Mouse (Mus musculus) heart, embryonic 10.5 days (tissue): Measurements from ENCODE around the gene Cadm2. TPM values are rescaled to one million over a fixed set of nuclear protein-coding genes. Genes with fewer than 3 reads are reported as not detected.

Experiments
- DNase-seq: peaks from one replicate; pipeline ENCODE4 v3.0.0-alpha.2; 2017; ENCODE audit warnings: low spot score
- H3K27ac ChIP-seq: fragments of 300-500 bp; sonication (generic); 2 replicates; pipeline ENCODE4 v1.5.1; 2016; ENCODE audit warnings: mild to moderate bottlenecking
- H3K27me3 ChIP-seq: fragments of 300-500 bp; sonication (generic); 2 replicates; pipeline ENCODE4 v1.6.1; 2016; ENCODE audit warnings: mild to moderate bottlenecking; ENCODE audit not compliant: poor library complexity, insufficient read depth, severe bottlenecking
- H3K36me3 ChIP-seq: fragments of 300-500 bp; sonication (generic); 2 replicates; pipeline ENCODE4 v1.6.1; 2016; ENCODE audit warnings: mild to moderate bottlenecking, moderate library complexity
- H3K4me1 ChIP-seq: fragments of 300-500 bp; sonication (generic); 2 replicates; pipeline ENCODE4 v1.6.1; 2016; ENCODE audit warnings: mild to moderate bottlenecking
- H3K4me3 ChIP-seq: fragments of 300-500 bp; sonication (generic); 2 replicates; pipeline ENCODE4 v1.5.1; 2016; ENCODE audit warnings: mild to moderate bottlenecking, moderate library complexity
- H3K9me3 ChIP-seq: fragments of 300-500 bp; sonication (generic); 2 replicates; pipeline ENCODE4 v1.6.1; 2016; ENCODE audit warnings: mild to moderate bottlenecking, moderate library complexity
- WGBS: fragments of 180-500 bp; shearing (Covaris S2); methylation state at CpG from one replicate; pipeline ENCODE4 v1.1.7; 2016; 5-methylcytosine and 5-hydroxymethylcytosine counted together
- polyA plus RNA-seq: library from polyadenylated mRNA; unstranded; fragments of >200 nt; fragmentation: Nextera tagmentation; extraction: Ambion mirVana; gene quantifications from 2 replicates; pipeline ENCODE4 v1.2.1, GENCODE M21; 2016

Cadm2 gene
- polyA plus RNA-seq, 1 experiment from 2014 or later, result 0.33 TPM

- Histone ChIP-seq H3K4me1 (no peaks in the 10 kb centered on the region), H3K4me3 (no peak overlapping the region), H3K9me3 (no peaks in the 10 kb centered on the region), H3K27me3 (no peaks in the 10 kb centered on the region), H3K27ac (no peak overlapping the region), H3K36me3 (no peaks in the 10 kb centered on the region)
- no peak for DNase-seq
- WGBS, result 88% methylated on average over 3 of the region's 3 CpGs
These were observed 769.7 kb downstream of the Cadm2 start for GRCm38 (mm10) chr16:66851047-66851446.

GRCm38 (mm10) chr16:66824866-66825265, 795.8 kb downstream of the Cadm2 start:
- Histone ChIP-seq H3K4me3 (no peak overlapping the region), H3K36me3 (no peaks in the 10 kb centered on the region), H3K27me3 (no peaks in the 10 kb centered on the region), H3K27ac (no peak overlapping the region), H3K9me3 (no peaks in the 10 kb centered on the region), H3K4me1 (no peaks in the 10 kb centered on the region)
- WGBS, result 78% methylated on average over 3 of the region's 3 CpGs
- no peak for DNase-seq

- no peak overlapping the region for H3K27ac ChIP-seq
- H3K9me3 ChIP-seq, result no peaks in the 10 kb centered on the region
- H3K4me3 ChIP-seq, result no peak overlapping the region
- no peaks in the 10 kb centered on the region for H3K27me3 ChIP-seq
- H3K36me3 ChIP-seq, result no peaks in the 10 kb centered on the region
- DNase-seq, result no peak
- H3K4me1 ChIP-seq, result no peaks in the 10 kb centered on the region
These were observed 809.2 kb downstream of the Cadm2 start for GRCm38 (mm10) chr16:66811495-66811894.

- H3K27ac ChIP-seq, result no peak overlapping the region
- no peaks in the 10 kb centered on the region for H3K9me3 ChIP-seq
- DNase-seq, result no peak
- H3K36me3 ChIP-seq, result no peaks in the 10 kb centered on the region
- no peaks in the 10 kb centered on the region for H3K27me3 ChIP-seq
- 70% methylated on average over 3 of the region's 3 CpGs for WGBS
- no peak overlapping the region for H3K4me3 ChIP-seq
- no peaks in the 10 kb centered on the region for H3K4me1 ChIP-seq
These were observed 822.5 kb downstream of the Cadm2 start for GRCm38 (mm10) chr16:66798204-66798603.

GRCm38 (mm10) chr16:66793067-66793466, 827.6 kb downstream of the Cadm2 start:
- no peak for DNase-seq
- WGBS, result 80% methylated on average over 3 of the region's 3 CpGs
- H3K4me1 ChIP-seq, result no peaks in the 10 kb centered on the region
- no peaks in the 10 kb centered on the region for H3K27me3 ChIP-seq
- no peak overlapping the region for H3K4me3 ChIP-seq
- H3K36me3 ChIP-seq, result no peaks in the 10 kb centered on the region
- H3K9me3 ChIP-seq, result no peaks in the 10 kb centered on the region
- H3K27ac ChIP-seq, result no peak overlapping the region

- no peaks in the 10 kb centered on the region for H3K36me3 ChIP-seq
- H3K4me3 ChIP-seq, result no peak overlapping the region
- H3K9me3 ChIP-seq, result no peaks in the 10 kb centered on the region
- 71% methylated on average over 4 of the region's 4 CpGs for WGBS
- H3K27ac ChIP-seq, result no peak overlapping the region
- H3K4me1 ChIP-seq, result no peaks in the 10 kb centered on the region
- H3K27me3 ChIP-seq, result no peaks in the 10 kb centered on the region
- DNase-seq, result no peak
These were observed 848.8 kb downstream of the Cadm2 start for GRCm38 (mm10) chr16:66771883-66772282.

- Histone ChIP-seq H3K27ac (no peak overlapping the region), H3K27me3 (no peaks in the 10 kb centered on the region), H3K4me1 (no peaks in the 10 kb centered on the region), H3K36me3 (no peaks in the 10 kb centered on the region), H3K9me3 (no peaks in the 10 kb centered on the region), H3K4me3 (no peak overlapping the region)
- 87% methylated on average over 4 of the region's 4 CpGs for WGBS
- no peak for DNase-seq
These were observed 851.2 kb downstream of the Cadm2 start for GRCm38 (mm10) chr16:66769545-66769944.

- WGBS, result 86% methylated on average over 4 of the region's 4 CpGs
- Histone ChIP-seq H3K4me1 (no peaks in the 10 kb centered on the region), H3K27ac (no peak overlapping the region), H3K27me3 (no peaks in the 10 kb centered on the region), H3K4me3 (no peak overlapping the region), H3K36me3 (no peaks in the 10 kb centered on the region), H3K9me3 (no peaks in the 10 kb centered on the region)
- DNase-seq, result no peak
These were observed 851.9 kb downstream of the Cadm2 start for GRCm38 (mm10) chr16:66768684-66769389.

GRCm38 (mm10) chr16:66761546-66762473, 858.9 kb downstream of the Cadm2 start:
- Histone ChIP-seq H3K9me3 (no peaks in the 10 kb centered on the region), H3K27ac (no peak overlapping the region)
- DNase-seq, result no peak

GRCm38 (mm10) chr16:66748533-66748932, 872.2 kb downstream of the Cadm2 start:
- no peaks in the 10 kb centered on the region for H3K9me3 ChIP-seq
- no peaks in the 10 kb centered on the region for H3K36me3 ChIP-seq
- H3K4me1 ChIP-seq, result no peaks in the 10 kb centered on the region
- H3K27me3 ChIP-seq, result no peaks in the 10 kb centered on the region
- H3K27ac ChIP-seq, result no peak overlapping the region
- DNase-seq, result no peak
- WGBS, result 89% methylated on average over 2 of the region's 2 CpGs
- no peak overlapping the region for H3K4me3 ChIP-seq

More at GRCm38 (mm10) chr16:66761546-66762473, 858.9 kb downstream of the Cadm2 start:
- H3K4me3 ChIP-seq, result no peak overlapping the region
- H3K36me3 ChIP-seq, result no peaks in the 10 kb centered on the region
- no peaks in the 10 kb centered on the region for H3K27me3 ChIP-seq
- H3K4me1 ChIP-seq, result no peaks in the 10 kb centered on the region

GRCm38 (mm10) chr16:66731212-66731611, 889.5 kb downstream of the Cadm2 start:
- 52% methylated on average over 3 of the region's 3 CpGs for WGBS
- Histone ChIP-seq H3K4me3 (no peak overlapping the region), H3K9me3 (no peaks in the 10 kb centered on the region), H3K4me1 (no peaks in the 10 kb centered on the region), H3K27ac (no peak overlapping the region), H3K36me3 (no peaks in the 10 kb centered on the region), H3K27me3 (no peaks in the 10 kb centered on the region)
- no peak for DNase-seq

- H3K4me3 ChIP-seq, result no peak overlapping the region
- no peaks in the 10 kb centered on the region for H3K27me3 ChIP-seq
- DNase-seq, result no peak
- H3K9me3 ChIP-seq, result no peaks in the 10 kb centered on the region
- H3K4me1 ChIP-seq, result no peaks in the 10 kb centered on the region
- no peaks in the 10 kb centered on the region for H3K36me3 ChIP-seq
- 71% methylated on average over 3 of the region's 3 CpGs for WGBS
- H3K27ac ChIP-seq, result no peak overlapping the region
These were observed 914.2 kb downstream of the Cadm2 start for GRCm38 (mm10) chr16:66706476-66706875.

- no peak for DNase-seq
- no peaks in the 10 kb centered on the region for H3K27me3 ChIP-seq
- H3K9me3 ChIP-seq, result no peaks in the 10 kb centered on the region
These were observed 925.9 kb downstream of the Cadm2 start for GRCm38 (mm10) chr16:66694783-66695182.

More at GRCm38 (mm10) chr16:66694783-66695182, 925.9 kb downstream of the Cadm2 start:
- Histone ChIP-seq H3K4me1 (no peaks in the 10 kb centered on the region), H3K27ac (no peak overlapping the region), H3K4me3 (no peak overlapping the region), H3K36me3 (no peaks in the 10 kb centered on the region)
